Mouse (Mus musculus) liver, postnatal 0 days (tissue): ENCODE data around the gene Hist2h4.

Experiments used
- CTCF ChIP-seq: sonication (generic); IDR thresholded peaks from 2 replicates; pipeline ENCODE4 v1.5.1; 2016; ENCODE audit warnings: antibody characterized with exemption, low read depth
- EP300 ChIP-seq: IDR thresholded peaks from 2 replicates; pipeline ENCODE4 v1.6.1; 2016; ENCODE audit warnings: antibody characterized with exemption, low read depth, mild to moderate bottlenecking

DNA sequence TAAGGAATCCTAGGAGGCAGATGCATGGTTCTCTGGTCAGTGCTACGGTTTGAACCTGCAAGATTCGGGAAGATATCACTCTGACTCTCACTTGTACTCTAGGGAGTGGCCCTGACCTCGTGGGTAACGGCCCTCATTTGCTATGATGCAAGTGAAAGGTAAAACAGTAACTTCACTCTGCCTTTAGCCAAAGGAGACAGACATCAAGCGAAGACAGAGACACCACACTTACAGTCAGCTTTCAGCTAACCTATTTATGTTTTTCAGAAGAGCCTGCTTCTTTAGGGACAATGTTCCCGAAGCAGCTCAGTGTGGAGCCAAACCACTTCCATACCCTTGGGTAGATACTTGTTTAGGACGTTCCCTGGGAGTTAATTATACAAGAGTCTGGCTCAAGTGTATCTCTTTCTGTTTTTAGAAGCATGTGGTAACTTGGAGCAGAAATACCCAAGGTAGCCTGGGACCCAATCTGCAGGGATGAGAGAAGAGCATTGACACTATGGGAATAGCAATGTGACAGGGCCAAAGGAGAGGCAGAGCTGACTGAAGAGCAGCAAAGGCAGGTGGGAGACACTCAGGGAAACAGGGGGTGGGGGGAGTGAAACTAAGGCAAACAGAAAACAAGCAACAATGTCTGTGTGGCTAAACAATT, 19.1 kb downstream of the Hist2h4 start:
- TF ChIP-seq CTCF (no peak), EP300 (no peak)
